Mouse (Mus musculus) monocyte, adult 2 months (primary cell): Measurements from ENCODE around the gene Btg1.

Experiments
- DNase-seq, 2 experiments: peaks; one replicate each; pipeline ENCODE4 v3.0.0; 2022; ENCODE audit warnings: low spot score in 2 of 2, low read depth in 1 of 2

Btg1 gene

GRCm38 (mm10) chr10:96609356-96610345, 7.2 kb upstream of the Btg1 start:
- no peak for DNase-seq

- no peak for DNase-seq
Observed at GRCm38 (mm10) chr10:96616001-96616708, 651 bp upstream of the Btg1 start.

- DNase-seq, result no peak
Observed at GRCm38 (mm10) chr10:96617221-96617950, 580 bp downstream of the Btg1 start.

GRCm38 (mm10) chr10:96617951-96618575, 1.3 kb downstream of the Btg1 start:
- DNase-seq, result peak in 1 of 2 experiments; percentile 73

GRCm38 (mm10) chr10:96619951-96620889, 3.4 kb downstream of the Btg1 start:
- no peak for DNase-seq

GRCm38 (mm10) chr10:96620890-96621271, 4.1 kb downstream of the Btg1 start:
- DNase-seq, result no peak

GRCm38 (mm10) chr10:96621361-96621945, 4.6 kb downstream of the Btg1 start:
- no peak for DNase-seq

GRCm38 (mm10) chr10:96621980-96622645, 5.3 kb downstream of the Btg1 start:
- no peak for DNase-seq

- no peak for DNase-seq
Observed at GRCm38 (mm10) chr10:96622761-96623632, 6.2 kb downstream of the Btg1 start.

- no peak for DNase-seq
Observed at GRCm38 (mm10) chr10:96623633-96624195, 6.9 kb downstream of the Btg1 start.

- no peak for DNase-seq
Observed at GRCm38 (mm10) chr10:96624406-96624805, 7.6 kb downstream of the Btg1 start.

- DNase-seq, result no peak
Observed at GRCm38 (mm10) chr10:96625061-96625460, 8.3 kb downstream of the Btg1 start.

GRCm38 (mm10) chr10:96625682-96626081, 8.9 kb downstream of the Btg1 start:
- no peak for DNase-seq

GRCm38 (mm10) chr10:96626120-96626750, 9.4 kb downstream of the Btg1 start:
- DNase-seq, result no peak

- no peak for DNase-seq
Observed at GRCm38 (mm10) chr10:96627332-96627731, 10.5 kb downstream of the Btg1 start.

GRCm38 (mm10) chr10:96628100-96628912, 11.5 kb downstream of the Btg1 start:
- no peak for DNase-seq

- DNase-seq, result no peak
Observed at GRCm38 (mm10) chr10:96628913-96629199, 12.1 kb downstream of the Btg1 start.
